Mouse (Mus musculus) brain, adult 2 months (tissue): ENCODE measurements around the gene Set.

Source experiments
- DNase-seq: peaks from one replicate; pipeline ENCODE4 v3.0.0; 2011; ENCODE audit warnings: low read depth, low spot score

Set gene

DNA sequence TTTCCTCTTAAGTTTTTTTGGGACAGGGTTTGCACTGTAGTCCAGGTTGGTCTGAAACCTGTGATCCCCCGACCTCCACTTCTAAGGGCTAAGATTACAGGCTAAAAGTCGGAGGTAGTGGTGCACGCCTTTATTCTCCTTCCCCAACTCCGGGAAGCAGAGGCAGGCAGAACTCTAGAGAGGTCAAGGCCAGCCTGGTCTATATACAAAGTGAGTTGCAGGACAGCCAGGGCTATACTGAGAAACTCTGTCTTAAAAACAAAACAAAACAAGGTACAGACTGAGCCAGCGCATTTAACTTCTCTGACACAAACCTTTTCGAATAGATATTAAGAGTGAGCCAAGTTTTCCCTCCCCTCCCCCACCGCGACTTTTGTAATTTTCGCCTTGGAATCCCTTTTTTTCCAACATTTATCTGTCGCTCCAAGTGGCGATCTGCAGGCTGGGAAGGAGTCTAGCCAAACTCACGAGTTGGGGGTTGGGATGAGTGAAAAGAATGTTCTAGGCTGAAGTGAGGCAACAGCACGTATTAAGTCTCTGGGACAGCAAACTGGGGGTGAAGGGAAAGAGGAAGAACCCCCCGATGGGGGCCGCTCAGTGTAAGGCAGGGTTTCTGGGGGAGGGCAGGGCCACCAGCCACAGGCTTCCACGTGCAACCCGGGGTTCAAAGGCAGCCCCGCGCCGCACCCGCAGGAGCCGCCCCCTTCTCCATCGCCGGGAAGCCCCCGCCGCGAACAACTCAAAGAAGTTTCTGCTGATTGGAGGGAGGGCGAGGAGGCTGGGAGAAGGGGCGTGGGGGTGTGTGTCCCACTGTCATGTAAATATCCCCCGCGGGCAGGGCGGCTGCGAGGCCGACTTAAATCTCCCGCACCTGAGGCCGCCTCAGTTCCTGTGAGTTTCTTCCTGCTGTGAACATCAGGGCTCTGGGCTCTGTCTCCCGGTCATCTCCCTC, 4.3 kb downstream of the Set start:
- peak; percentile 20 for DNase-seq

DNA sequence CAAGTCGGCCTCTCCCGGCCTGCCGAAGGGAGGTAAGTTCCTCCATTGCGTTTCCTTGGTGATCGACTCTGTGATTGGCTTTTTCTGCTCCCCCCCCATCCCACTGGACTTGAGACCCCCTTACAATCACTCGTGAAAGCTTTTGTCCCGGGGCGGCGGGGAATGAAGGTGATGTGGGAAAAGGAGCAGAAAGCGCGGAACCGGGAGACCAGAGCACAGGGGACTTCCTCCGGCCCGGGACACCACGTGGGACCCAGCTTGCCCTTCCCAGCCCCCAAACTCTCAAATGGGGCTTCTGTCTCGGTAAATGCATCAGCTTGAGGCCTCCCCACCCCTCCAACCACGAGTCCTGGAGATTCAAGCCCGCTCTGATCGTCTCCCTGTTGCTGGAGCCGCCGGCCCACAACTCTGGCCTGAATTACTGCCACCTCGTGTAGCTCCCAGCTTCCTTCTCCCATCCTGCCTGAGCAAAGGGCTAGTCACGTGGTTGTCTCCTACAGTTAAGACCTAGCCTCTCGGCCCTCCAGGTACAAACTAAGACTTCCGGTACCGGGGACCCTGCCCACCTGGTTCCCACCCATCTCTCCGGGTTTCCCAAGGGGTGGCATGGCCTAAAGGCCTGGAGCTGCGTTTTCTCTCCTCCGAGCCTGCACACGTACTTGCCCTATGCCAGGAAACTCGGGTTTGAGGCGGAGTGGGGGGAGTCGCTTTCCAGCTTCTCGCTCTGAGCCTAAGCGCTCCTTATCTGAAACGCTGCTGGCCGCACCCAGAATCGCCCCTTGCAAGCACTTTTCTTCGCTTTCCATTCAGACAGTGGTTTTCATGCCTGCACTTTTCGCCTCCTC, 5.3 kb downstream of the Set start:
- DNase-seq: peak; percentile 81

DNA sequence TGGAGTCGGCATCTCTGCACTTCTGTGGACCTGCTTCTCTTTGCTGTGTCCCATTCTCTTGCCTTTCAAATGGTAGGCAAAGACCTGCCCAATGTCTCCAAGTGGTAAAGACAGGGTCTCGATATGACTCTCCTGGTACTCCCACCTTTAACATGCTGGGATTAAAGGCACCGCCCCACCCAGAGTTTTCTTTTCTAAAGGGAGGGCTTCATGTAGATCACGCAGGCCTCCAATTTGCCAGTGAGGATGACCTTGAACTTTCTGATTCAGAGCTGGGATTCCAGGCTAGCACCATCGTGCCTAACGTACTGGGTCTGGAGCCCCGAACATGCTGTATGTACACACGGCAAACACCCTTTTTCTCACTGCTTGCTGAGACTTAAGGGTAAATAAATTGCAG, 6.1 kb downstream of the Set start:
- no peak for DNase-seq

DNA sequence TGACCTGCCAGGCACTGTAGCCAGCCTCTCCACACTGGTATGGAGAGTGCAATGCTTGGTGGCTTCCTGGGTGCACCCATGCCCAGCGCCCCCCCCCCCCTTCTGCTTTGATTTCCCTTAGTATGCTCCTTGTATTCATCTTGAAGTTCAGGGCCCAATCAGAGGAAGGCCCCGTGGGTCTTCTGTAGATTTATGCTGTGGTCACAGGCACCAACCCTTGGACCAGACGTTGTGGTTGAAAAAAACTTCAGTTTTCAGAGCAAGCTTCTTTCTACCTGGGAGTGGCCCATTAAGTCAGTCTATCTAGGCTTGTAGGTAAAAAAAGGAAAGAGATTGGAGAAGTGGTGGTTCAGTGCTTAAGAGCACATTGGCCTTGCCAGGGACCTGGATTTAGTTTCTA, 6.6 kb downstream of the Set start:
- DNase-seq: no peak

DNA sequence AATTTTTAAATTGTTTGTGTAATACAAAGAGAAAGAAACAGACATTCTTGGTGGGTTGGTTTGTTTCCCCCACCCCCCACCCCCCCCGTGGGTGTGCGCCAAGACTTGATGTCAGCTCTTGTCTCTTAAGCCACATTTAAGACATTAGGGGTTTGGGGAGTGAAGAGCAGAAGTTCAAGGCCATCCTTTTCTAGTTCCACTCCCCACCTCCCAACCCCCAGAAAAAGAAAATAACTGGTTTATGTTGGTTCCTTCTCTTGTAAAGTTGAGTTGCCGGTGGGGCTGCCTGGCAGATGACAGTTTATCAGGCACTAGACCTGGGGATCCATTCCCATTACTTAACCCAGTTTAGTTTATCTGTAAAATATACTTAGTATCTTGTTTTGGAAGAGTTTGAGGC, 7.1 kb downstream of the Set start:
- DNase-seq: no peak

DNA sequence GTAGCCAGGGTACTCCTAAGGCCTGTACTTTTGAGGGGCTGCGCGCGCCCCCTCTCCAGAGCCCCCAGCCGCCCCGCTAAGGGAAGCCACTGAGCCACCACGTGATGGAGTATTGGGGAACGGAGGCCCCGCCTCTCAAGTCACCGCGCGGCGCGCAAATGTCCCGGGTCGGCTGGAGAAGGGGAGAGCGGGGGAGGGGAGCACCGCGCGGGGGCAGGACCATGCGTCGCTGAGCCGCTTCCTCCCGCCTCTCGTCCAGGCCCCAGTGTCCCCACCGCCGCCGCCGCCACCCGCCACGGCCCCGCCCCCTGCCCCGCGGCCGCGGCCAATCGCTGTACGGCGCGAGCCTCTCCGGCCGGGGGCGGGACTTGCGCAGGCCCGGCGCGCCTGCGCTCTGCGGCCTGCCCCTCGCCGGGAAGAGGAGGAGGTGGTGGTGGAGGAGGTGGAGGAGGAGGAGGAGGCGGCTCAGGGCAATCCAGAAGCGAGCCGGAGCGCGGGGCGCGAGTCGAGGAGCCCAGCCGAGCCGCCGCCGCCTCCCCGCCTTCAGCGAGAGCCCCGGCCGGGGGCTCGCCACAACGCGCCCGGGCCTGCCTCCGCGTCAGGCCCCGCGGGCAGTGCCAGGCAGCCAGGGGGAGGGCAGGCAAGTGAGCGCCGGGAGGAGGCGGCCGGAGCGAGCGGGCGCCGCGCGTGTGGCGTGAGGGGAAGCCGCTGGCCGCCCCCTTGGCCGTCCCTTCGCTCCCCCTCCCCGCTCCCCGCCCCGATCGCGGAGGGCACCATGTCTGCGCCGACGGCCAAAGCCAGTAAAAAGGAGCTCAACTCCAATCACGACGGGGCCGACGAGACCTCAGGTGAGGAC, 9.1 kb downstream of the Set start:
- DNase-seq: peak; percentile 97

DNA sequence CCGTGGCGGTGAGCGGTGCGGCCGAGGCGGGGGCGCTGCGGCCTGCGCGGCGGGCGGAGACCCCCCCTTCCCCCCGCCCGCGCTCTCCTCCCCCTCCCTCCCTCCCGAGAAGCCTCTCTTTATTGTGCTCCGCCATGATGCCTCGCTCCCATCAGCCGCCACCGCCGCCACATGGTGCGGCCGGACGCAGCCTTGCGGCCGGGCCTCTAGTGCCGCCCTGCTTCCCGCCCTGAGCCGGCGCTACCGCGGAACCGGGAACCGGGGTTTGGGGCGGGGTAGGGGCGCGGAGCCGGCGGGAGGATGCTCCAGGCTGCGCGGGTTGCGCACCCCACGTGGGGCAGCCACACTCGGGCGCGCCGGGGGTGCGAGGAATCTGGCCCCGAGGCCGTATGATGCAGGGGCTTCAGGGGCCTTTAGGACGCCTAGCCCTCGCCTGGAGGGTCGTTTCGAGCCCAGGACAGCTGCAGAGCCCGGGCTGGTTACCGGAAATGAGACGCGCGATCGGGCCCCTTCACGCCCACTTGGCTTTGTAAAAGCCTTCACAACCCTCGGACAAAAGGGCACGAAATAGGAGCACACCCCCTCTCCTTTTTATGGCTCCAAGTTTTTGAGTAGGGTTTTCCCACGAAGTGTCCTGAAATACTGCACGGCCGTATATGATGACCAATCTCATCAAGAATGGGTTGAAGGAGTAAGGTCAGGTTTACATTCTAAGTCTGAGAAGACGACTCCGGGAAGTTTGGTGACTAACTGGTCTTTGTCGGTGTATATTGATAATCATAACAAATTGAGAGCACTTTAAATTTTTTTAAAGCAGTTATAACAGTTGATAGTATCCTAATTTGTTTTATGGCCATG, 10.1 kb downstream of the Set start:
- peak; percentile 62 for DNase-seq

DNA sequence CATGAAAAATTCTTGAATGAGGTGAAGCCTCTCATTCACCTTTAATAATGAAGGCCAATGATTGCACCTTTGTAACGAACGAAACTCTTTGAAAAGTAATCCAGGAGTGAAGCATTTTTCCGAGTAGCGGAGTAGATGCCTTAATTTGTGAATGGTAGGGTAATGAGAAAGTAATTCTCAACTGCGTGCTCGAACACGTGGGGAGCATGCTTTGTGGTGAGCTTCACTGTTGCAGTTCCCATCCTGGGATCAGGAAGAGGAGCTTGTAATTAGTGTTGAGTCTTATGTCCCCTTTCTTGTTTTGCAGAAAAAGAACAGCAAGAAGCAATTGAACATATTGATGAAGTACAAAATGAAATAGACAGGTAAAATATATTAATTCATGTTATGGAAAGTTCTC, 10.8 kb downstream of the Set start:
- no peak for DNase-seq

DNA sequence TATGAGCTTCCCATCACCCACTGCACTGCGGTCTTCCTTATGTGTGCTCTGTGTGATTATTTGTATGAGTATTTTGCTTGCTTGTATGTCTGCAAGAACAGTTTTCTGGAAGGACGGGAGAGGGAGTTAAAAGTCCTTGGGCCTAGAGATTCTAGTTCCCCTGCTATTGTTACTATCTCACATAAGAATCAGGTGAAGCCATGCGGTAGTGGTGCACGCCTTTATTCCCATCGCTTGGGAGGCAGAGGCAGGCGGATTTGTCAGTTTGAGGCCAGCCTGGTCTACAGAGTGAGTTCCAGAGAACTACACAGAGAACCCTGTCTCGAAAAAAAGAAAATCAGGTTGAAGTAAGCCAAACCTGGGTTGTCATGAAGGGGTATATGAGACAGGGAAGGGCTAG, 15.7 kb downstream of the Set start:
- DNase-seq: no peak

DNA sequence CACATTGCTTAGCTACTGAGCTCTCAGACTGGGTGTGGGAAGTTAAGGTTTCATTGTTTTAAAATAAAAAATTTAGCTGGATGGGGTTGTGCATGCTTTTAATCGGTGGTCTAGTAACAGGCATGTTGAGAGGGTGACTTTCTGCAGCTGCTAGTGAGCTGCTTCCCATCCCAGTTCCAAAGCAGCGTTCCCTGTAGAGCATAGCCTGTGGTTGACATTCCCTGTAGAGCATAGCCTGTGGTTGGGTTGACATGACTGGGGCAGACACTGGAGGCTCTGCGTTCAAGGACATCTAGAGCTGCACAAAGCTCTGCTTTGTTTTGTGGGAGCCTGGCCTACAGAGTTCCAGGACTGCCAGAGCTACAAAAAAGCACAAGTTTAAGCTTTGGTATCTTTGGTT, 16.1 kb downstream of the Set start:
- no peak for DNase-seq

DNA sequence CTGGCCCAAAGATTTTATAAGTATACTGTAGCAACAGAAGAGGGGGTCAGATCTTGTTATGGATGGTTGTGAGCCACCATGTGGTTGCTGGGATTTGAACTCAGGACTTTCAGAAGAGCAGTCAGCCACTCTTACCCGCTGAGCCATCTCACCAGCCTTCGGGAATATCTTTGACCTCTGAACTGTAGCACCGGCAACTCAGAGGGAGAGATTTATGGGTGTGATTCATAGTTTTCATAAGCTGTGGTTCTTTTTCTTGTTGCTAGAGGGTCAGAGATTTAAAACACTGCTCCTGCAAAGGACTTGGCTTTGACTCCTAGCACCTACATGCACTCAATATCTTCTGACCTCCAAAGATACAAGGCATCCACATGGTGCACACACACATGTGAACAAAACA, 18.4 kb downstream of the Set start:
- DNase-seq: no peak

DNA sequence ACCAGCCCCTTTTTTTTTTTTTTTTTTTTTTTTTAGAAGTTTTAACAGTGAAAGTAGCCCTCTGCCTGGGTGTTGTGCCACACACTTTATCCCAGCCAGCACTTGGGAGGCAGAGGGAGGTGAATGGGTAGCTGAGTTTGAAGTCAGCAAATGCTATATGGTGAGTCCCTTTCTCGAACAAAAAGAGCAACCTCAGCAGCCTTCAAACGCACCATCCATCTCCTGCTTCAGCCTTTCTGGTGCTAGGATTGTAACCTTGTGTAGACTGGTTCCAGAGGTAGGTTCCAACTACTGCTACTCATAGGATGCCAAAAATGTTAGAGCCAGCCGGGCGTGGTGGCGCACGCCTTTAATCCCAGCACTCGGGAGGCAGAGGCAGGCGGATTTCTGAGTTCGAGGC, 19.3 kb downstream of the Set start:
- no peak for DNase-seq

DNA sequence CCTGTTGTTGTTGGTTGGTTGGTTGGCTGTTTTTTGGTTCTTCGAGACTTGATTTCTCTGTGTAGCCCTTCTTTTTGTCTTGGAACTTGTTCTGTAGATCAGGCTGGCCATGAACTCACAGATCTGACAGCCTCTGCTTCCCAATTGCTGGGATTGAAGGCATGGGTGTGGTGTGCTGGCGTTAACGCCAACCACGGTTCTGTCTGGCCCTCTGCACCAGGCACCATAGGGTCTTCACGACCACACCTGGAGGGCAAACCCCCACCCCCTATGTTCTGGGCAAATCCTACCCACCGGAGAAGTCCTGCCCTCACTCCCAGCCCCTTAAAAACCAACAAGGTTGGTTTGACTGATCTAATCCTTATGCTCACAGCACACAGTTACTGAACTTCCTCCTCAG, 19.8 kb downstream of the Set start:
- no peak for DNase-seq

DNA sequence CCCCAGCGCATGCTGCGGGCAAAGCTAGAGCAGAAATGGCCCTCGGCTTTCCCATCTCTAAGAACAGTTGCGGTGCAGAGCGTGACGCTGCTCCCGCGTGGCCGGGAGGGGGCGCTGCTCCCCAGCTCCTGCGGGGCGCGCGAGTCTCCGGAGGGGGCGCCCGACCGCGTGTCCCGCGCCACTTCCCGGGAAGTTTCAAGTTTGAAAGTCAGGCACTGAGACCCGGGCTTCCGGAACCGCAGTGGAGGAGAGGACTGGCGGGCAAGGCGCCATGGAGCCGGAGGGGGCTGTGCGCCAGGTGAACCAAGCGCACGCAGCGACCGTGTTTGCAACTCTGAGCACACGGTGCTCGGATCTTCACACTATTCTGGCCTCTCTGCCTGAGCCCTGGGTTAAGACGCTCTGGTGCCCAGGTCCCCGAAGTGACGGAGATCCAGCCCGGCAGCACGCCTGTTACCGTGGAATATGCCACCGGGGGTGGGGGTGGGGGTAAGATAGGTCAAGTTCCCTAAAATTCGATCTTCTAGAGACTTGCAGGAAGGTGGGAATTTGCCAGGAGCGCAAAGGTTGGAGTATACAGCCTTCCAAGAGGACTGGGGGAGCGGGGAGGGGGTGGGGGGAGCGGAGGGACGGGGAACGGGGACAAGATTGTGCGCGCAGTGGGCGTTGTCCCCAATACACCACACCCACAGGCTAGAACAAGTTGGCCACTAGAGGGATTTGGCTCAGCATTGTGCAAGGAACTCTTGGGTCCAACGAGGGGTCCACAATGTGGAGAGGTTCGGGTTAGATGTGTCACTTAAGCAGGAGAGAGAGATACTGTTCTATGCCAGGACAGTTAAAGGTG, 20.5 kb downstream of the Set start, which contains the start of gene Pkn3:
Pkn3 (plus strand) TSS at position 183 of the 847 bp plus-strand sequence.
- DNase-seq: peak; percentile 84

DNA sequence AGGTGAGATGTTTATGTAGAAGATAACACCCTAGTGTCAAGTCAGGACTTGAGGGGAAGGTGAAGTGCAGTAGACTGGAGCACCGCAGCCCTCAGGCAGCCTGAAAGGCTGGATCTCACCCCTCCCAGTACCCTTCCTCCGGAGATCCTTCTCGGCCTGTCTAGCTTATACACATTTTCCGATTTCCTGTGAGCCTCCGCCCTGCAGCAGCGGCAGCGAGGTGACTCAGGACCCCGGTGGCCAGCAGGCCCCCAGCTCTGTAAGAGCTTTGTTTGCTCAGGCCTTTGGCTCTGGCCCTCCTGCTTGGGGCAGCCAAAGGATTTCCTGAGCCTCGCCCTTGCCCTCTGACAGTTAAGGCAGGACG, 21.2 kb downstream of the Set start:
- DNase-seq: no peak

DNA sequence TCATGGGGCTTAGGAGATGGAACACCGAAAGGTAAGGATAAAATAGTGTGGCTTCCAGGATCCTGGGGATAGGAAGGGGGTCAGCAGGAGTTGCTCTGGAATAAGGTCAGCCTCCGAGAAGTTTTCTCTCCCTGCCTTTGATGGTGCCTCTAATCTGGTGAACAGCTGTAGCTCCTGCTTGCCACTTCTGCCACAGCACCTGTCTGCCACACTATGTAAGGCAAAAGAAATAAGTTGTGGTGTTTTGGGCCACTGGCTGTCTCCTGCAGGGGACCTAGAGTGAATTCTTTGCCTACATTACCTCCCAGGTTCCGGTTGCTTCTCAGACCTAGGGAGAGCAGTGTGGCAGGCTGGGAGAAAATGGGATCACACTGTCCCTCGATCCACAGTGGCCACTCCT, 21.6 kb downstream of the Set start:
- no peak for DNase-seq

DNA sequence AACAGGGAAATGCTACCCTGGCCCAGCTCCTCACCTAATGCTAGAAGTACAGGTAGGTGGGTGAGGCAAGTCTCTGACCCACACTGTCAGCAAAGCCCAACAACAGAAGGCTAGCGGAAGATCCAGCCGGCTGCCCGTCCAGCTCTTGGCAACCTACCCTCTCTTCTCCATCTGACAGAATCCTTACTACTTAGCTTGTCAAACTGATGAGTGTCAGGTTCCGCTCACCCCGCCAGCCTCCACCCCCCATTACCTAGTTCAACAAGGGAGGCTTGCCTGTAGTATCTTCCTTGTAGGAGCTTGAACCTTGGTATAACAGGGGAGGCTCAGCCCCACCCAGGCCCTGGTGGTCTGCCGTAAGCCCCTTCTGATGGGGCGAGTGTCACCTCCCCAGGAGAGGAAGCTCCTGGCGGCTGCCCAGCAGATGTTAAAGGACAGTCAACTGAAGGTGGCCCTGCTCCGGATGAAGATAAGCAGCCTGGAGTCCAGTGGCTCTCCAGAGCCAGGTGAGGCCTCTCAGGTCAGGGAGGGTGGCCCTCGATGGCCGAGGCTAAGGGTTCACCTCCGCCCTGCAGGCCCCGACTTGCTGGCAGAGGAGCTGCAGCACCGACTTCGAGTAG, 23.1 kb downstream of the Set start:
- no peak for DNase-seq

DNA sequence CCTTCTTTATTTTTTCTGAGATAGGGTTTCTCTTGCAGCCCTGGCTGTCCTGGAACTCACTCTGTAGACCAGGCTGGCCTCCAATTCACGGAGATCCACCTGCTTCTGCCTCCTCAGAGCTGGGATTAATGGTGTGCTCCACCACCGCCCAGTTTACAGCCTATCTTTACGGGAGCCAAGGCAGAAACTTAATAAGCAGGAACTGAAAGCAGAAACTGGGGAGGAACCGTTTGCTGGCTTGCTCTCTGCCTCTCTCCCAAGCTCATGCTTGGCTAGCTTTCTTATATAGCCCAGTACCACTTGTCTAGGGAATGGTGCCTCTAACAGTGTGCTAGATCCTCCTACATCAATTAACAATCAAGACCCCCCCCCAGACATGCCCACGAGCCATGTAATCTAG, 26.9 kb downstream of the Set start:
- DNase-seq: no peak

DNA sequence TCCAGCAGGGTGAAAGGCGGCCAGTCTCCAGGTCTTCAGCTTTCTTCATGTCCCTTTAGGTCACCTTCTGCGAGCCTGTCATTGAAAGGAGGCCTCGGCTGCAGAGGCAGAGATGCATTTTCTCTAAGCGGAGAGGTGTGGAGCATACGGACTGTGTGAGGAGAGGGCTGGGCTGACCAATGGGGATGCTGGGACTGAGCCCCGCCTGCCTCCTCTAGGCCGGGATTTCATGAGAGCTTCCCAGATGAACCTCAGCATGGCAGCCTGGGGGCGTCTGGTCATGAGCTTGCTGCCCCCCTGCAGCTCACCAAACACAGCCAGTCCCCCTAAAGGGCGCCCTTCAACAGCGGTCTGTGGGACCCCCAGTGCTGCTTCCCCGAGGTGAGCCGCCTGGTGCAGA, 27.5 kb downstream of the Set start:
- DNase-seq: no peak

DNA sequence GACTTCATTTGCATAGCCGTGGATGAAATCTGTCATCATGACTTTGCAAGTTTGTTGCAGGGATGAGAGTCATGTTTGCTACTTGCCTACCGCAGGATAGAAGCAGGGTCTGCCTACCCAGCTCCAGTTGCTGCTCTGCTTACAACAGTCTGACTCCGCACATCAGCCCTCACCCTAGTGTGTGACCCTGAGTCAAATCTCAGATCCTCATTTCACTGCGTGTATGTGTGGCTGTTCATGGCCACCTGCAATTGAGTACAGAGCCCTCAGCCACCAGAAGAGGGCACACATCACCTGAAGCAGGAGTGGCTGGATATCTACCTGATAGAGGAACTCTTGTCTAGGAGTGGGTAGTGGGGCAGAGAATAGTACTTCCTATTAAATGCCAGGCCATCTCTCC, 30.1 kb downstream of the Set start:
- DNase-seq: no peak
